Mouse (Mus musculus): ENCODE measurements around the gene Gm5150.
"Not testable (repeated sequence)": the region's sequence is repeated elsewhere in the genome, so short reads cannot be mapped to it uniquely, and the experiment has no call there.

Gene Gm5150

GRCm38 (mm10) chr3:16006215-16006614 is at the start of gene Gm5150:
Gm5150 (minus strand) TSS chr3:16006437.
- CTCF ChIA-PET: no interaction called here

GRCm38 (mm10) chr3:16051736-16052135 is 45.5 kb upstream of the Gm5150 start:
- CTCF ChIA-PET: not testable (repeated sequence)

GRCm38 (mm10) chr3:16047288-16047687 is 41.1 kb upstream of the Gm5150 start:
- CTCF ChIA-PET: no interaction called here

GRCm38 (mm10) chr3:16043315-16043714 is 37.1 kb upstream of the Gm5150 start:
- CTCF ChIA-PET: no interaction called here

GRCm38 (mm10) chr3:16024988-16025387 is 18.8 kb upstream of the Gm5150 start:
- CTCF ChIA-PET: not testable (repeated sequence)

DNA sequence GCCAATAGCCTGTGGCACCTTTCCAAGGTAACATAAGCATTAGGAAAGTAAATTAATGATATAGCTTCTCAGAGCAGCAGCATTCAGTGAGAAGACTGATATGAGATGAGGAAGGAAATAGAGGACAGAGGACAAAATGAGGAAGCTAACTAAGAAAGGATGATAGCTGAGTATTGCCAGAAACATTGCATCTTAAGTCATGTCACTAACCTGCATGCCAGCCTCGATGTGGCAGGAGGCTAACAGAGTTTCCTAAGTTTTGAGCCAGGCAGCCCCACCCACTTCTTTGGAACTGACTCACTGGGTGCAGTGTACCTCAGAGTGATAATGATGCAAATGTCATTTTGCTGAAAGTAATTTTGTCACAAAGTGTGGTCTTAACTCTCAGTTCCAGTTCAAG is 16.0 kb upstream of the Gm5150 start:
- CTCF ChIA-PET: no interaction called here

GRCm38 (mm10) chr3:16014456-16014855 is 8.2 kb upstream of the Gm5150 start:
- CTCF ChIA-PET: not testable (repeated sequence)

GRCm38 (mm10) chr3:16007827-16008226 is 1.6 kb upstream of the Gm5150 start:
- CTCF ChIA-PET: no interaction called here

DNA sequence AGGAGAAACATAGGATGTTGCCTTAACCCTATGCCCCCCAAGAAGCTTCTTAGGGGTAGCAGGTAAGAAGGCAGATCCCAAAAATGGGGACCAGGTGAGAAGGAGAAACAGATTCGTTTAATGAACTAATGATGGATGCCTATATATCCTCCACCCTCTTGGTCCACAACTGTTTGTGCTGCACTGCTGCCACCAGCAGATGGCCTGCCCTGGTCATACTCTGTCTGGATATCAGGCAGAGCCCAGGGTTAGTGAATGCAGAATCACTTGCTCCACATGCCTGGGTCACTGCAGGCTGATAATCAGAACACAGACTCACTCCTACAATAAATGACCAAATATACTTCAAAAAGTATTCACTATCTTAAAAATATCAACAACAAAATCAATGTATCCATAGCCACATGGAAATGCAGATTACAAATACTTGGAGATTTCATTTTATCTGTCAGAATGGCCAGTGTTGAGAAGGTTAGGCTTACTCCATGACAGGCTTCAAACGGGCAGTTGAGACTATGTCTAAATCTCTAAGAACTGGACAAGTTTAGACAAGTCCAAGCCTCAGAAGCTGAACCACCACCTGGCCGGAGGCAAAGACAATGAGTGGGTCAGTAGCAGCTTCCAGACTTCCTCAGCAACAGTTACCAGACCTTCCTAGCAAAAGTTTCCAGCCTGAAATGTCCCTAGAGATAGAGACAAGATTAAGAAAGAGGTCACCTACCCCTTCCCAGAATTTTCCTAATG is 2.2 kb downstream of the Gm5150 start:
- CTCF ChIA-PET: no interaction called here

GRCm38 (mm10) chr3:15999479-15999878 is 6.8 kb downstream of the Gm5150 start:
- CTCF ChIA-PET: not testable (repeated sequence)

GRCm38 (mm10) chr3:15982216-15982615 is 24.0 kb downstream of the Gm5150 start:
- CTCF ChIA-PET: no interaction called here

GRCm38 (mm10) chr3:15956921-15957320 is 49.3 kb downstream of the Gm5150 start:
- CTCF ChIA-PET: no interaction called here
